Mouse (Mus musculus): ENCODE data around the gene Abca13. TPM values are rescaled to one million over a fixed set of nuclear protein-coding genes. Genes with fewer than 3 reads are reported as not detected.
"Not testable (repeated sequence)": the region's sequence is repeated elsewhere in the genome, so short reads cannot be mapped to it uniquely, and the experiment has no call there.

Gene Abca13
- polyA plus RNA-seq, 1 experiment, result not detected

GRCm38 (mm10) chr11:9481511-9481910 lies 289.8 kb downstream of the Abca13 start:
- Histone ChIP-seq H3K4me1 (ENCODE audit: control insufficient read depth, insufficient read depth, low read length) (no peaks in the 10 kb centered on the region), H3K4me3 (ENCODE audit: insufficient read depth, low read length) (no peak overlapping the region), H3K27ac (ENCODE audit: insufficient read depth, low read depth, low read length) (no peak overlapping the region)
- peak; percentile 67 for TF ChIP-seq CTCF (IDR thresholded peaks at IDR 0.05; ENCODE audit: low read depth, low read length)
- TF ChIP-seq POLR2A (IDR thresholded peaks at IDR 0.05; ENCODE audit: borderline replicate concordance, low read depth, low read length), result no peak

GRCm38 (mm10) chr11:9500326-9501142 lies 308.8 kb downstream of the Abca13 start:
- Histone ChIP-seq H3K27ac (ENCODE audit: insufficient read depth, low read depth, low read length) (no peak overlapping the region), H3K4me3 (ENCODE audit: insufficient read depth, low read length) (no peak overlapping the region), H3K4me1 (ENCODE audit: control insufficient read depth, insufficient read depth, low read length) (no peaks in the 10 kb centered on the region)
- TF ChIP-seq POLR2A (IDR thresholded peaks at IDR 0.05; ENCODE audit: borderline replicate concordance, low read depth, low read length) (no peak), CTCF (IDR thresholded peaks at IDR 0.05; ENCODE audit: low read depth, low read length) (no peak)

DNA sequence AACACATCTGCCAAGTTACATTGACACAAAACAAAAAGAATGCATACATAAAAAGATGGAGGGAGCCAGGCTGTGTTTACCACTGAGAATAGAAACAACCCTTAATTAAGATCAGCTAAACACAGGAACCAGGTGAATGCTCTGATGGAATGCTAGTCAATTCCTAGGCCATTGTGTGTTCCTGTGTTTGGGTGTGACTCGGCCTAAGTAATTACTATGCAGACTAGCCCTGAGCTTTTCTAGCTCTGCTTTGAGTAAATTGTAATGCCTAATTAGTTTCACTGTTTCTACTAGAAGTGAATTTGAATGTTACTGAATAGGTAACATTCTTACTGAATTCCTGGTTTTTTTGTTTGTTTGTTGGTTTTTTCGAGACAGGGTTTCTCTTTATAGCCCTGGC lies 323.2 kb downstream of the Abca13 start:
- H3K4me3 ChIP-seq (ENCODE audit: insufficient read depth, low read length); H3K4me1 ChIP-seq (ENCODE audit: control insufficient read depth, insufficient read depth, low read length): not testable (repeated sequence)

DNA sequence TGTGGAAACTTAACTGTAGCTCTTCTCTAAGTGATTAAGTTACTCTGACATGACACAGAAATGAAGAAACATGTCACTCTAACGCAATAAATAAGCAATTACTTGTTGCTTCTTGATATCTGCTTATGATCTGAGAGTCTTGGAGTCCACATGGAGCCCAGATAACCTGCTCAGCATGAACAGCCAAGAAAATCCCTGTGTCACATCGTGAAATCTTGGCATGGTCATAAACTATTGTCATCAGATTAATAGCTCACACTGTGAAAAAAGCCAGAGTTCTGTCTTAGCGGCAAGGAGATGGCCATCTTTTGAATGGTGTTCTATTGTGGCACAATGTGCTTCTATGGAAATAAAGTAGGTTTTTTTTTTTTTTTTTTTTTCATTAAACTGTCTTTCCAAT lies 336.8 kb downstream of the Abca13 start:
- no peak overlapping the region for H3K4me3 ChIP-seq (ENCODE audit: insufficient read depth, low read length)
- no peak overlapping the region for H3K27ac ChIP-seq (ENCODE audit: insufficient read depth, low read depth, low read length)
- peaks cover 20% of the 10 kb centered on the region for H3K4me1 ChIP-seq (ENCODE audit: control insufficient read depth, insufficient read depth, low read length)
- TF ChIP-seq POLR2A (IDR thresholded peaks at IDR 0.05; ENCODE audit: borderline replicate concordance, low read depth, low read length), result no peak
- TF ChIP-seq CTCF (IDR thresholded peaks at IDR 0.05; ENCODE audit: low read depth, low read length), result no peak

More for the DNA sequence above, 323.2 kb downstream of the Abca13 start:
- not testable (repeated sequence) for H3K27ac ChIP-seq (ENCODE audit: insufficient read depth, low read depth, low read length)

- Histone ChIP-seq H3K4me3 (ENCODE audit: insufficient read depth, low read length) (no peak overlapping the region), H3K4me1 (ENCODE audit: control insufficient read depth, insufficient read depth, low read length) (peaks cover 39% of the 10 kb centered on the region), H3K27ac (ENCODE audit: insufficient read depth, low read depth, low read length) (peak overlapping the region; percentile 64)
- TF ChIP-seq CTCF (IDR thresholded peaks at IDR 0.05; ENCODE audit: low read depth, low read length) (no peak), POLR2A (IDR thresholded peaks at IDR 0.05; ENCODE audit: borderline replicate concordance, low read depth, low read length) (no peak)
These were observed 340.0 kb downstream of the Abca13 start for GRCm38 (mm10) chr11:9531715-9532114.

- no peak for TF ChIP-seq CTCF (IDR thresholded peaks at IDR 0.05; ENCODE audit: low read depth, low read length)
- no peak for TF ChIP-seq POLR2A (IDR thresholded peaks at IDR 0.05; ENCODE audit: borderline replicate concordance, low read depth, low read length)
- Histone ChIP-seq H3K4me3 (ENCODE audit: insufficient read depth, low read length) (no peak overlapping the region), H3K4me1 (ENCODE audit: control insufficient read depth, insufficient read depth, low read length) (peaks cover 48% of the 10 kb centered on the region), H3K27ac (ENCODE audit: insufficient read depth, low read depth, low read length) (no peak overlapping the region)
These were observed 341.4 kb downstream of the Abca13 start for GRCm38 (mm10) chr11:9533189-9533588.

GRCm38 (mm10) chr11:9533658-9534202 lies 342.0 kb downstream of the Abca13 start:
- TF ChIP-seq CTCF (IDR thresholded peaks at IDR 0.05; ENCODE audit: low read depth, low read length) (no peak), POLR2A (IDR thresholded peaks at IDR 0.05; ENCODE audit: borderline replicate concordance, low read depth, low read length) (no peak)
- Histone ChIP-seq H3K4me3 (ENCODE audit: insufficient read depth, low read length) (no peak overlapping the region), H3K4me1 (ENCODE audit: control insufficient read depth, insufficient read depth, low read length) (peaks cover 48% of the 10 kb centered on the region), H3K27ac (ENCODE audit: insufficient read depth, low read depth, low read length) (no peak overlapping the region)

GRCm38 (mm10) chr11:9536811-9537210 lies 345.1 kb downstream of the Abca13 start:
- H3K27ac ChIP-seq (ENCODE audit: insufficient read depth, low read depth, low read length), result no peak overlapping the region
- H3K4me1 ChIP-seq (ENCODE audit: control insufficient read depth, insufficient read depth, low read length), result peaks cover 34% of the 10 kb centered on the region
- TF ChIP-seq POLR2A (IDR thresholded peaks at IDR 0.05; ENCODE audit: borderline replicate concordance, low read depth, low read length) (no peak), CTCF (IDR thresholded peaks at IDR 0.05; ENCODE audit: low read depth, low read length) (no peak)

DNA sequence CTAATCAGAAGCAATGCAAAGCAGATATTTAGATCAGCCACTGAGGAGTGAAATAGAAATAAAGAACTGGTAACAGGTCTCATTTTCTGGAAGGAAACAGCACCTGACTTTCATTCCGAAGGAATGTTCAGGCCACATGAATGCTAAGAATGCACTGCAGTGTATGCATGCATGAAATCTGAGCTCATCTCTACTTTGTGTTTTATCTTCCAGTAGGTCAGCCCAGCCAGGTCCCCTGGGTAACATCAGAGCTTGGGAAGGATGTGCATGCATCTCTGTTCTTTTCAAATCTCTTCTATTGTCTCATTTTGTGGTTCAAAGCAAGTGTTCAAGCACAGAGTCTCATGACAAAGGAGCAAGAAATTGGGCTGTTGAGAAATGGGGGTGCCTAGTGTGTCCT lies 346.6 kb downstream of the Abca13 start:
- no peak for TF ChIP-seq POLR2A (IDR thresholded peaks at IDR 0.05; ENCODE audit: borderline replicate concordance, low read depth, low read length)
- TF ChIP-seq CTCF (IDR thresholded peaks at IDR 0.05; ENCODE audit: low read depth, low read length), result no peak
- Histone ChIP-seq H3K27ac (ENCODE audit: insufficient read depth, low read depth, low read length) (no peak overlapping the region), H3K4me3 (ENCODE audit: insufficient read depth, low read length) (no peak overlapping the region), H3K4me1 (ENCODE audit: control insufficient read depth, insufficient read depth, low read length) (peaks cover 28% of the 10 kb centered on the region)

More at GRCm38 (mm10) chr11:9536811-9537210, 345.1 kb downstream of the Abca13 start:
- no peak overlapping the region for H3K4me3 ChIP-seq (ENCODE audit: insufficient read depth, low read length)

DNA sequence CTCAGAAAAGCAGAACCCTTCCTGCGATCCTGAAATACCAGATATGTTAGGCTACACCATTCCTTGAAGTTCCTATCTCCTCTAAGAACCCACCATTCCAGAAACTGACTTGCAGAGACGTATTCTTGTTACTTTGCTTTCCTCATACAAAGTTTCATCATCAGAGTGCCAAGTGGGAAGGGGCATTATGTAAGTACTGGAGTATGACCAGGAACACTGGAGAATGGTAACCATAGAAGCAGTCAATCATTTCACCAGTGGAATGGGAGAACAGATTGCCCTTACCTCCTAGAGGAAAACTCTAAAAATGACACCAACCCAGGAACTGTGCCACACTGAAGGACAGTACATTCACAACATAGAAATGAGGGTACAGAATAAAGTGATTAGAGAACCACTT lies 368.3 kb downstream of the Abca13 start:
- Histone ChIP-seq H3K27ac (ENCODE audit: insufficient read depth, low read depth, low read length) (no peak overlapping the region), H3K4me3 (ENCODE audit: insufficient read depth, low read length) (no peak overlapping the region), H3K4me1 (ENCODE audit: control insufficient read depth, insufficient read depth, low read length) (no peaks in the 10 kb centered on the region)
- TF ChIP-seq CTCF (IDR thresholded peaks at IDR 0.05; ENCODE audit: low read depth, low read length) (no peak), POLR2A (IDR thresholded peaks at IDR 0.05; ENCODE audit: borderline replicate concordance, low read depth, low read length) (no peak)
